Mouse (Mus musculus) stomach, postnatal 0 days (tissue): ENCODE measurements around the gene Nipa2. TPM values are rescaled to one million over a fixed set of nuclear protein-coding genes. Genes with fewer than 3 reads are reported as not detected.

ENCODE experiments used
- ATAC-seq: fragments of 200-750 bp; cut with Nextera tagmentation; 2 replicates; pipeline ENCODE4 v1.8.0; 2017; ENCODE audit not compliant: low FRiP score, low TSS enrichment
- DNase-seq: peaks from one replicate; pipeline ENCODE4 v3.0.0-alpha.2; 2016; ENCODE audit warnings: low spot score
- H3K27ac ChIP-seq: fragments of 300-500 bp; sonication (generic); replicated peaks from 2 replicates; pipeline ENCODE4 v1.5.1; 2014; ENCODE audit warnings: mild to moderate bottlenecking, control low read depth
- H3K27me3 ChIP-seq: fragments of 300-500 bp; sonication (generic); 2 replicates; pipeline ENCODE4 v1.6.1; 2014; ENCODE audit warnings: low read length; ENCODE audit not compliant: control insufficient read depth, insufficient read depth
- H3K36me3 ChIP-seq: fragments of 300-500 bp; sonication (generic); 2 replicates; pipeline ENCODE4 v1.6.1; 2014; ENCODE audit warnings: low read length, mixed read lengths; ENCODE audit not compliant: control insufficient read depth, insufficient read depth
- H3K4me1 ChIP-seq: fragments of 300-500 bp; sonication (generic); replicated peaks from 2 replicates; pipeline ENCODE4 v1.6.1; 2014; ENCODE audit warnings: antibody characterized with exemption; ENCODE audit not compliant: control insufficient read depth, insufficient read depth
- H3K4me2 ChIP-seq: fragments of 300-500 bp; sonication (generic); replicated peaks from 2 replicates; pipeline ENCODE4 v1.6.1; 2014; ENCODE audit warnings: low read depth, mild to moderate bottlenecking, control low read depth, moderate library complexity
- H3K4me3 ChIP-seq: fragments of 300-500 bp; sonication (generic); 2 replicates; pipeline ENCODE4 v1.5.1; 2014; ENCODE audit warnings: low read depth, low read length, control low read depth
- H3K9ac ChIP-seq: fragments of 300-500 bp; sonication (generic); 2 replicates; pipeline ENCODE4 v1.6.1; 2014; ENCODE audit warnings: mild to moderate bottlenecking, low read length, control low read depth, mixed read lengths
- H3K9me3 ChIP-seq: fragments of 300-500 bp; sonication (generic); 2 replicates; pipeline ENCODE4 v1.6.1; 2016; ENCODE audit warnings: low read length; ENCODE audit not compliant: control insufficient read depth
- CTCF ChIP-seq: IDR thresholded peaks from 2 replicates; pipeline ENCODE4 v1.5.1; 2016; ENCODE audit warnings: antibody characterized with exemption, low read depth, mild to moderate bottlenecking, moderate library complexity
- EP300 ChIP-seq: optimal IDR thresholded peaks from 2 replicates; pipeline ENCODE3; 2016; ENCODE audit warnings: antibody characterized with exemption
- WGBS: fragments of 180-500 bp; shearing (Covaris S2); extraction: QIAGEN DNeasy Blood & Tissue Kit; methylation state at CpG from one replicate; pipeline ENCODE4 v1.1.7; 2014; 5-methylcytosine and 5-hydroxymethylcytosine counted together
- polyA plus RNA-seq: library from polyadenylated mRNA; unstranded; fragments of >200 nt; fragmentation: Nextera tagmentation; extraction: Ambion mirVana; gene quantifications from 2 replicates; pipeline ENCODE4 v1.2.1, GENCODE M21; 2015

The Nipa2 gene
- 38.0 and 39.2 TPM in 2 replicates for polyA plus RNA-seq

- under 1% methylated on average over 66 of the region's 70 CpGs for WGBS
- no peaks in the 10 kb centered on the region for H3K9me3 ChIP-seq
Observed at GRCm38 (mm10) chr7:55962004-55962908, at the start of gene Nipa2. Nipa2 (minus strand) TSS chr7:55962476.

GRCm38 (mm10) chr7:56011018-56011333, 48.7 kb upstream of the Nipa2 start:
- no peak overlapping the region for H3K27ac ChIP-seq
- H3K9ac ChIP-seq = no peak overlapping the region
- ATAC-seq = peak; percentile 42; the same call in 1 of the 2 replicates
- no peaks in the 10 kb centered on the region for H3K27me3 ChIP-seq
- TF ChIP-seq CTCF = no peak
- no peak for TF ChIP-seq EP300
- DNase-seq = no peak
- no peaks in the 10 kb centered on the region for H3K36me3 ChIP-seq
- H3K9me3 ChIP-seq = no peaks in the 10 kb centered on the region
- H3K4me1 ChIP-seq = no peaks in the 10 kb centered on the region
- H3K4me3 ChIP-seq = no peak overlapping the region
- no peak overlapping the region for H3K4me2 ChIP-seq

More at GRCm38 (mm10) chr7:55962004-55962908, at the start of gene Nipa2:
- H3K4me2 ChIP-seq = peak within 1 kb of the TSS; percentile 59
- peak within 1 kb of the TSS; percentile 91 for H3K9ac ChIP-seq
- H3K4me3 ChIP-seq = peak within 1 kb of the TSS; percentile 83
- DNase-seq = peak; percentile 96
- TF ChIP-seq EP300 (peak; percentile 31), CTCF (no peak)
- H3K36me3 ChIP-seq = no peaks in the 10 kb centered on the region
- ATAC-seq = peak; percentile 99
- no peaks in the 10 kb centered on the region for H3K27me3 ChIP-seq
- peak within 1 kb of the TSS; percentile 92 for H3K27ac ChIP-seq
- H3K4me1 ChIP-seq = no peaks in the 10 kb centered on the region

DNA sequence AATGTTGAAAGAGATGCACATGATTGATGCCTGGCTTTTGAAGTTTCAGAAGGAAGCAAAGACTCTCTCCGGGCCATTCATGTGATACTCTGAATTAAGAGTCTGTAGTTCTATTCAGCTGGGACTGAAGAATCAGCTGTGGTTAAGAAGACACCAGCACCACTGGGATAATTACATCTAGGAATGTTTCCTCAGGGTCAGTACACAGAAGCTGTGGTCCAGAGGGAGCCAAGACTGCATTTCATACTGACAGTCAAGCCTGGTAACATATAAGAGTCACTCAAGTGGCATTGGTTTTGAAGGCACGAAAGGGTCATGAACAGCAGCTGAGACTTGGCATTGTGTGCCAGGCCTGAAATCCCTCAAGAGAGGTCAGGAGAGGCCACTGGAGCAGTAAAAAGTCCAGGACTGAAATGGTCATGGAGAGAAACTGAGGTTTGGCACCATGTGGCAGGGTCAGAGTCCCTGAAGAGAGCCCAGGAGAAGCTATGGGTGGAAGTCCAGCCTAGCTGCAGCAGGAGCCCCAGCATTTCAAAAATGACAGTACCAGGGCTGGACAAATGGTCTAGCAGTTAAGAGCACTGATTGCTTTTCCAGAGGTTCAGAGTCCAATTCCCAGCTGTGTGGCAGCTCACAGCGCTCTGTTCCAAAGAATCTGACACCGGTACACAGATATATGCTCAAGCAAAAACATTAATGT, 48.2 kb upstream of the Nipa2 start:
- DNase-seq = peak; percentile 20
- 78% methylated on average over 4 of the region's 4 CpGs for WGBS
- ATAC-seq = peak; percentile 42; the same call in 1 of the 2 replicates

DNA sequence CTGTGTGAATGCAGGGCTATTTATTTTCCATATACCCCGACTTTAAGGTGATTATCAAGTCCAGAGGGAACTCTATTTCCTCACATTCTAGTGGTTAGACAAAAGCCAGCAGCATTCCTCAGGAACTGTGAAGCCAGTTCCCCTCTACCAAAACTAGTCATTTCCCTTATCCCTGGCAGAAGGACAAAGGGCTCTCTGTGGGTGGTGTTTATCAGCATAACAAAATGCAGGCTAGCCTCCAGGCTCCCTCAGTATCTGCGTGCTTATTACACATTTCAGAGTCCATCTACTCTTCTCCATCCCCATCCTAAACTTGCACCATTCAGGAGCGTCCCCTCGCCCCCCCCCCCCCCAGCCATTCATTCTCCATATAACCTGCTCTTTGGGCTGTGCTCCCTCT, 36.7 kb upstream of the Nipa2 start:
- Histone ChIP-seq H3K4me3 (no peak overlapping the region), H3K27me3 (no peaks in the 10 kb centered on the region), H3K4me1 (no peaks in the 10 kb centered on the region), H3K4me2 (no peak overlapping the region), H3K9me3 (no peaks in the 10 kb centered on the region), H3K27ac (no peak overlapping the region), H3K36me3 (no peaks in the 10 kb centered on the region), H3K9ac (no peak overlapping the region)
- 44% methylated on average over 4 of the region's 4 CpGs for WGBS
- ATAC-seq = no peak
- TF ChIP-seq CTCF (no peak), EP300 (no peak)
- no peak for DNase-seq

More for the DNA sequence above, 48.2 kb upstream of the Nipa2 start:
- Histone ChIP-seq H3K9me3 (no peaks in the 10 kb centered on the region), H3K27ac (no peak overlapping the region), H3K4me1 (no peaks in the 10 kb centered on the region), H3K4me3 (no peak overlapping the region), H3K27me3 (no peaks in the 10 kb centered on the region), H3K36me3 (no peaks in the 10 kb centered on the region), H3K4me2 (no peak overlapping the region), H3K9ac (no peak overlapping the region)
- no peak for TF ChIP-seq CTCF
- TF ChIP-seq EP300 = no peak

DNA sequence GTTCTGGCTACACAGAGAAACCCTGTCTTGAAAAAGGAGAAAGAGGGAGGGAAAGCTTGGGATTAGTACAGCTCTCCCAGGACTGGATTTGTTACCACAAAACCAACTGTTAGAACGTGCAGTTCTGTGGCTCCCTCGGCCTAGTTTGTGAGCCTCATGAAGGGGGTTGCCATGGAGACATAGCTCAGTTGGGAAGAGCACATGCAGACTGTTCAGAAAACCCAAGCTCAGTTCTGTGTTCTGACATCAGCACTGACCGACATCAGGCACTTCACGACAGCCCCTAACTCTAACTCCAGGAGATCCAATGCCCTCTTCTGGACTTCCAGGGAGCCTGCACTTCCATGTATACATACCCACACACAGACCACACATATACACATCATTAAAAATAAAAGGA, 32.7 kb upstream of the Nipa2 start:
- no peak for DNase-seq
- Histone ChIP-seq H3K9ac (no peak overlapping the region), H3K27me3 (no peaks in the 10 kb centered on the region), H3K4me2 (no peak overlapping the region), H3K4me3 (no peak overlapping the region), H3K9me3 (no peaks in the 10 kb centered on the region), H3K27ac (no peak overlapping the region), H3K4me1 (no peaks in the 10 kb centered on the region), H3K36me3 (no peaks in the 10 kb centered on the region)
- 46% methylated on average over 4 of the region's 4 CpGs for WGBS
- TF ChIP-seq CTCF = no peak
- no peak for TF ChIP-seq EP300
- ATAC-seq = no peak; the same call in 1 of the 2 replicates
